Mouse (Mus musculus) forebrain, embryonic 13.5 days (tissue): ENCODE measurements around the gene Gpx7. TPM values are rescaled to one million over a fixed set of nuclear protein-coding genes. Genes with fewer than 3 reads are reported as not detected.

ENCODE experiments used
- ATAC-seq: fragments of 200-750 bp; cut with Nextera tagmentation; 2 replicates; pipeline ENCODE4 v1.8.0; 2017
- H3K27ac ChIP-seq: fragments of 300-500 bp; sonication (generic); 2 replicates; pipeline ENCODE4 v1.5.1; 2015; ENCODE audit warnings: inconsistent platforms, mild to moderate bottlenecking, moderate library complexity
- H3K27me3 ChIP-seq: fragments of 300-500 bp; sonication (generic); 2 replicates; pipeline ENCODE4 v1.6.1; 2015; ENCODE audit warnings: mild to moderate bottlenecking, inconsistent platforms
- H3K36me3 ChIP-seq: fragments of 300-500 bp; sonication (generic); 2 replicates; pipeline ENCODE4 v1.6.1; 2015; ENCODE audit warnings: mild to moderate bottlenecking, inconsistent platforms; ENCODE audit not compliant: poor library complexity, severe bottlenecking
- H3K4me1 ChIP-seq: fragments of 300-500 bp; sonication (generic); 2 replicates; pipeline ENCODE4 v1.6.1; 2015; ENCODE audit warnings: inconsistent platforms
- H3K4me2 ChIP-seq: fragments of 300-500 bp; sonication (generic); 2 replicates; pipeline ENCODE4 v1.6.1; 2015; ENCODE audit warnings: inconsistent platforms, mild to moderate bottlenecking, moderate library complexity
- H3K4me3 ChIP-seq: fragments of 300-500 bp; sonication (generic); 2 replicates; pipeline ENCODE4 v1.5.1; 2015; ENCODE audit warnings: mild to moderate bottlenecking, inconsistent platforms
- H3K9ac ChIP-seq: fragments of 300-500 bp; sonication (generic); 2 replicates; pipeline ENCODE4 v1.6.1; 2015; ENCODE audit warnings: mild to moderate bottlenecking, inconsistent platforms
- H3K9me3 ChIP-seq: fragments of 300-500 bp; sonication (generic); replicated peaks from 2 replicates; pipeline ENCODE4 v1.6.1; 2016; ENCODE audit warnings: inconsistent platforms
- WGBS: fragments of 180-500 bp; shearing (Covaris S2); methylation state at CpG from one replicate; pipeline ENCODE4 v1.1.7; 2015; 5-methylcytosine and 5-hydroxymethylcytosine counted together
- polyA plus RNA-seq: library from polyadenylated mRNA; unstranded; fragments of >200 nt; fragmentation: Nextera tagmentation; extraction: Ambion mirVana; gene quantifications from 2 replicates; pipeline ENCODE4 v1.2.1, GENCODE M21; 2015

Gpx7 gene
- polyA plus RNA-seq, 1 experiment from 2014 or later = 28.8 TPM

- 0 out of 2 replicates have a peak overlapping the region, but pooled peaks have one; percentile 71 for H3K27ac ChIP-seq
- WGBS = 40% methylated on average over 4 of the region's 4 CpGs
- H3K36me3 ChIP-seq = no peaks in the 10 kb centered on the region
- no peaks in the 10 kb centered on the region for H3K9me3 ChIP-seq
- peak overlapping the region; percentile 60 for H3K4me2 ChIP-seq
- H3K9ac ChIP-seq = peak overlapping the region; percentile 63
- H3K27me3 ChIP-seq = peaks cover 31% of the 10 kb centered on the region
- H3K4me3 ChIP-seq = peak overlapping the region; percentile 33; the same call in 1 of the 2 replicates
- ATAC-seq = peak; percentile 42; the same call in 1 of the 2 replicates
- peaks cover 15% of the 10 kb centered on the region for H3K4me1 ChIP-seq
Observed at GRCm38 (mm10) chr4:108387106-108387505, 19.7 kb downstream of the Gpx7 start.

- peaks cover 33% of the 10 kb centered on the region for H3K27me3 ChIP-seq
- 41% methylated on average over 1 of the region's 1 CpGs for WGBS
- ATAC-seq = no peak
- peaks cover 15% of the 10 kb centered on the region for H3K4me1 ChIP-seq
- no peaks in the 10 kb centered on the region for H3K36me3 ChIP-seq
- H3K4me2 ChIP-seq = no peak overlapping the region
- no peak overlapping the region for H3K27ac ChIP-seq
- H3K9me3 ChIP-seq = no peaks in the 10 kb centered on the region
- no peak overlapping the region for H3K9ac ChIP-seq
- no peak overlapping the region for H3K4me3 ChIP-seq
Observed at GRCm38 (mm10) chr4:108386087-108386486, 20.7 kb downstream of the Gpx7 start.

GRCm38 (mm10) chr4:108383183-108383714 is 23.5 kb downstream of the Gpx7 start, which contains the start of gene Shisal2a:
Gene Shisal2a (minus strand): TSS chr4:108383349.
- Histone ChIP-seq H3K4me2 (peak within 1 kb of the TSS; percentile 78), H3K4me3 (peak within 1 kb of the TSS; percentile 51), H3K27ac (no peak within 1 kb of the TSS), H3K4me1 (peaks cover 14% of the 10 kb centered on the region), H3K27me3 (peaks cover 33% of the 10 kb centered on the region), H3K9ac (peak within 1 kb of the TSS; percentile 72), H3K36me3 (no peaks in the 10 kb centered on the region), H3K9me3 (no peaks in the 10 kb centered on the region)
- ATAC-seq = peak; percentile 46
- 1% methylated on average over 55 of the region's 55 CpGs for WGBS

- Histone ChIP-seq H3K9ac (no peak overlapping the region), H3K4me2 (no peak overlapping the region), H3K27ac (no peak overlapping the region), H3K4me1 (peaks cover 6% of the 10 kb centered on the region; the same call in 1 of the 2 replicates), H3K9me3 (no peaks in the 10 kb centered on the region), H3K4me3 (no peak overlapping the region), H3K36me3 (no peaks in the 10 kb centered on the region), H3K27me3 (peaks cover 32% of the 10 kb centered on the region)
- ATAC-seq = no peak
- 23% methylated on average over 1 of the region's 1 CpGs for WGBS
Observed at GRCm38 (mm10) chr4:108380146-108380545, 26.6 kb downstream of the Gpx7 start.

GRCm38 (mm10) chr4:108379476-108379875 is 27.3 kb downstream of the Gpx7 start:
- Histone ChIP-seq H3K9me3 (no peaks in the 10 kb centered on the region), H3K9ac (no peak overlapping the region), H3K27ac (no peak overlapping the region), H3K4me3 (no peak overlapping the region), H3K4me2 (no peak overlapping the region), H3K36me3 (no peaks in the 10 kb centered on the region), H3K27me3 (peaks cover 26% of the 10 kb centered on the region), H3K4me1 (peaks cover 6% of the 10 kb centered on the region; the same call in 1 of the 2 replicates)
- ATAC-seq = no peak
- 85% methylated on average over 3 of the region's 3 CpGs for WGBS

DNA sequence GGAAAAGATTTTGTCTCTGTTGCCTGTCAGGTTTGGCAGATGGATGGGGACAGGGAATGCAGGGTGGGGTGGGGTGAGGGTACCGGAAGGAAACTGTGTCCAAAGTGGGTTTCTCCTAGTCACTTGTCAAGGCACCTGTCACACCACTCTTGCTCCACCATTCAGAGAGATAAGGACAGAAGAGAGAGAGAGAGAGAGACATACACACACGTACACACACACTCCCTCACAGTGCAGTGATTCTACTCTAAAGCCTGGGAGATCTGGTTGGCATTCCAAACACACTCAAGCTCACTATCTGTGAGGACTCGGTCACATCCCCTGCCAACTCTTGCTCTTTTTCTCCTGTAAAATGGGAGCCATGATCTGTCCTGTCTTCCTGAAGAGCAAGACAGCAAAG is 34.6 kb downstream of the Gpx7 start:
- no peaks in the 10 kb centered on the region for H3K4me1 ChIP-seq
- no peak for ATAC-seq
- no peaks in the 10 kb centered on the region for H3K36me3 ChIP-seq
- 88% methylated on average over 3 of the region's 3 CpGs for WGBS
- H3K27me3 ChIP-seq = no peaks in the 10 kb centered on the region
- H3K9ac ChIP-seq = no peak overlapping the region
- no peaks in the 10 kb centered on the region for H3K9me3 ChIP-seq
- H3K4me3 ChIP-seq = no peak overlapping the region
- H3K27ac ChIP-seq = no peak overlapping the region
- no peak overlapping the region for H3K4me2 ChIP-seq

DNA sequence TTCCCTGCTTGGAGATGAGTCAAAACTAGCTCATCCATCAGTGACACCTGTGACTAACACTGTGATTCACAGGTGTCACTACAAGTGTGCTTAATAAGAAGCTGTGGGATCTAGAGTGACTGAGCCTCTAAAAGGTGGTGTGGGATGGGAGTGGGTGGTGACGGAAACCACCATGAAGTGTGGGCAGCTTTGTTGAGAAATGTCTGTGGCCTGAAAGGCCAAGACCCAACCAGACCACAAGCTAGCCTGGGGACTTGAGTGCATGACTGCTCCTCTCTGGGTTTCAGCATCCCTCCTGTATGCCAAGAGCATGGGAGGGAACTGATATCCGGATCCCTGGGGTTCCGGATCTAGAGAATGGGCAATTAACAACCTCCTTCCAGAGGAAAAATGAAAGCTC is 35.3 kb downstream of the Gpx7 start:
- no peak for ATAC-seq
- H3K4me2 ChIP-seq = no peak overlapping the region
- H3K4me3 ChIP-seq = no peak overlapping the region
- WGBS = 84% methylated on average over 3 of the region's 3 CpGs
- no peak overlapping the region for H3K9ac ChIP-seq
- no peaks in the 10 kb centered on the region for H3K9me3 ChIP-seq
- H3K36me3 ChIP-seq = no peaks in the 10 kb centered on the region
- H3K27me3 ChIP-seq = no peaks in the 10 kb centered on the region
- H3K4me1 ChIP-seq = no peaks in the 10 kb centered on the region
- no peak overlapping the region for H3K27ac ChIP-seq

DNA sequence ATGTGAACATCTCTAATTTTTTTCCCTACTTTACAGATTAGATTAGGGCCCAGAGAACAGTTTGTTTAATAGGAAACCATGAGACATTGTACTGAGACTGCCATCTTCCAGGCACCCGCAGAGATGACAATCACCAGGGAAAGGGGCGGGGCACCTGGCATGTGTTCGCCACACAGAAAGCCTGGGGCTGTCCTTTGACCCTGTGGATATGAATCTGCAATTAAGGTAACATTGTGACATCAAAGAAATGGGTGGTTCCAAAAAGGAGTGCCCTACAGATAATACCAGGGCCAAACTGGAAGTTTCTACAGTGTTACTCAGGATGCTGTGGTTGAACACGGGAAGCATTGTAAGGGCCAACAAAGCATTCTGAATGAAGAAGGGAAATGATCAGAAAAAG is 36.4 kb downstream of the Gpx7 start:
- no peak for ATAC-seq
- H3K27ac ChIP-seq = no peak overlapping the region
- H3K4me3 ChIP-seq = no peak overlapping the region
- H3K4me2 ChIP-seq = no peak overlapping the region
- WGBS = 56% methylated on average over 4 of the region's 4 CpGs
- H3K4me1 ChIP-seq = no peaks in the 10 kb centered on the region
- H3K9me3 ChIP-seq = no peaks in the 10 kb centered on the region
- H3K27me3 ChIP-seq = no peaks in the 10 kb centered on the region
- H3K9ac ChIP-seq = no peak overlapping the region
- H3K36me3 ChIP-seq = no peaks in the 10 kb centered on the region

GRCm38 (mm10) chr4:108369254-108369653 is 37.5 kb downstream of the Gpx7 start:
- no peak overlapping the region for H3K9ac ChIP-seq
- H3K4me2 ChIP-seq = no peak overlapping the region
- peaks cover under 1% of the 10 kb centered on the region for H3K4me1 ChIP-seq
- H3K9me3 ChIP-seq = no peaks in the 10 kb centered on the region
- H3K36me3 ChIP-seq = no peaks in the 10 kb centered on the region
- WGBS = 58% methylated on average over 5 of the region's 5 CpGs
- no peak for ATAC-seq
- no peak overlapping the region for H3K27ac ChIP-seq
- H3K4me3 ChIP-seq = no peak overlapping the region
- H3K27me3 ChIP-seq = no peaks in the 10 kb centered on the region

DNA sequence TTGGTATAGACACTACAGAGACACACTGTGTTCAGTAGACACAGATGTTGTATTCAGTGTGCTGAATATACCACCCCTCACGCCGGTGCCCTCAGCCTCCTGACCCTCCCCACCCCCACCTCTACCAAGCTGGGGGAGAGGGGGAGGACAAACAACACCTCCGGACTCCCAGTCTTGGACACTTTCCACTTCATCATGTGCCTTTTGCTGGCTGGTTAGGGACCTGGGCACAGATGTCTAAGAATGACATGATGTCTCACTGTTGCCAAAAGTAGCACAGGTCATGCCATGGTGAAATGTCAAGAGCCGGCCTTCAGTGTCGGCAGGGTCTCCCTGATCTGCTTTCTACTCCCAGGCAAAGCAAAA is 42.7 kb downstream of the Gpx7 start:
- Histone ChIP-seq H3K9me3 (no peaks in the 10 kb centered on the region), H3K9ac (peak overlapping the region; percentile 16; the same call in 1 of the 2 replicates), H3K4me2 (no peak overlapping the region), H3K36me3 (no peaks in the 10 kb centered on the region), H3K4me1 (peaks cover 46% of the 10 kb centered on the region), H3K4me3 (no peak overlapping the region), H3K27ac (peak overlapping the region; percentile 64), H3K27me3 (no peaks in the 10 kb centered on the region)
- ATAC-seq = no peak
- WGBS = 23% methylated on average over 5 of the region's 5 CpGs

DNA sequence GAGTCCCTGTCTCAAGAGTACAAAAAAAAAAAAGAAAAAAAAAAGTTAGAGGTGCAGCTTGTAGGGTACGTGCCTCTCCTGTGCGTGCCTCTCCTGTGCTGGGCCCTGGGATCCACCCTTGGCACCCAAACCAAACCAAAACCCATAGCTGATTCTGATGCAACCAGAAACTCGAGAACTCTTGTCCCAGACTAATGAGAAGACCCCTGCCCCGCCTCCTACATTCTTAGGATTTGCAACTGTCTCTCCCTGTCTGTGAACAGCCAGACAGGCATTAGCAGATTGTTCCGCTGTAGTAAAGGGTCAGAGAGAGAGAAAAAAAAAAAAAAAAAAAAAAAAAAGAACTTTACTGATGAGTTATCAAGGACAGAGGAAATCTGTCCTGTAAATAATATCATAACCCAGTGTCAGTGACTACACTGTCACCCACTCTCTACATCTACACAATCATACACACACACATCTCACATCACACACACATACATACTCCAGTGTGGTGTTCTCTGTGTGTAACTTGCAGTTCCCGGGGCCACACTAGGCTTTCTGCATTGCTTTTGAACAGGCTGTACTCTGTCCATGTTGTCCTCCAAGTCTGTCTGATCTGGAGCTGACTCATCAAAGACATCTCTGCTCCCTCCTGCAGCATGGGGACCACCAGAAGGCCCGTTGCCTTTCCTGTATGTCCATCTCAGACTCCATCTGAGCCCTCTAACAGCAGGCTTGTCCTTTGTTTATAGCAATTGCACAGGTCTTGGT is 43.2 kb downstream of the Gpx7 start:
- peak overlapping the region; percentile 16 for H3K9ac ChIP-seq
- no peak for ATAC-seq
- H3K4me2 ChIP-seq = peak overlapping the region; percentile 45; the same call in 1 of the 2 replicates
- 15% methylated on average over 7 of the region's 7 CpGs for WGBS
- no peaks in the 10 kb centered on the region for H3K36me3 ChIP-seq
- H3K27ac ChIP-seq = peak overlapping the region; percentile 64
- peaks cover 52% of the 10 kb centered on the region for H3K4me1 ChIP-seq
- no peaks in the 10 kb centered on the region for H3K27me3 ChIP-seq
- no peaks in the 10 kb centered on the region for H3K9me3 ChIP-seq
- H3K4me3 ChIP-seq = no peak overlapping the region

DNA sequence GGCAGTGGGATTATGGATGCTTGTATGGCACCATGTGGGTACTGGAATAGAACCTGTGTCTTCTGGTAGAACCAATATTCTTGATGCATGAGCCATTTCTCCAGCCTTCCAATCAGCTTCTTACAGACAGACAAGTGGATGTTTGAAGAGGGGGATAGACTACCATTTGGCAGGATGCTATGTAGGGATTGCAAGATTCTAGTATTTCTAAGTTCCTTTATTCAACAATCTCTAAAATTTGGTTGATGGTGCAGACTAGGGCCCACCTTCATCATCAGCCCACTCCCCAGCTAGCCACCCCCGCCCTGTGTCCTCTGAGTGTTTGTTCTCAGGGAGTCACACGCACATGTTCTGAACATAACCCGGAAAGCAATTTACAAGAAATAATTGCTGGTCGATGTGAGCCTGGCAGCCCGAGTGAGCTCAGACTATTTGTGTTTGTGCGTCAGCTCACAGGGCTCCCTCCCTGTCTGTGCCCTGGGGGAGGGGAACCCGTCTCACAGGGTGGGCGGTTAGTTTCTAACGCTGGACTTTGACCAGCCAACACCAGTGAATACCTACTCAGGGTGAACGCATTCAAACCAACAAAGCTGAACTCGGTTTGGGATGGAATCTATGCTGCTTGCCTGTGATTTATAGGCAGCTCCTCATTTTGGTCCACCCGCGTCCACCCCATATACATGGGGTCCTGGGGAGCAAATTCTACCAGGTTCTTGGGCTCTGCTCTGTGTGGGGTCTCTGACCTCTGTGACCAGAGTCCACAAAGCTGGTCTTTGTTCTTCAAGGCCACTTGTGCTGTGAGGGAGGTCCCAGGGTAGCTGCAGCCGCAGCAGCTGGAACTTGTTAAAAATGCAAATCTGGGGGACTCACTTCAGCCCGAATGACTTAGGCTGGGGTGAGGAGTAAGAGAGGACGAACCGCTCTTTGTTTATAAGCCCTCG is 44.2 kb downstream of the Gpx7 start:
- Histone ChIP-seq H3K9ac (peak overlapping the region; percentile 37; the same call in 1 of the 2 replicates), H3K27ac (peak overlapping the region; percentile 64), H3K9me3 (no peaks in the 10 kb centered on the region), H3K4me3 (no peak overlapping the region), H3K4me2 (peak overlapping the region; percentile 45), H3K36me3 (no peaks in the 10 kb centered on the region), H3K27me3 (no peaks in the 10 kb centered on the region), H3K4me1 (peaks cover 57% of the 10 kb centered on the region)
- 3% methylated on average over 18 of the region's 18 CpGs for WGBS
- peak; percentile 52; the same call in 1 of the 2 replicates for ATAC-seq
